Mouse (Mus musculus) Patski (cell line): ENCODE data around the gene Arl5c. TPM values are rescaled to one million over a fixed set of nuclear protein-coding genes. Genes with fewer than 3 reads are reported as not detected.
A peak's percentile ranks its signal among the peaks of the same experiment; 100 is the strongest.

Source experiments
- ATAC-seq: fragments of 100-300 bp; one replicate; pipeline ENCODE4 v1.8.0; 2021
- CTCF ChIA-PET: fragments of 350-600 bp; sonication (Branson Sonifier 250); formaldehyde crosslinking; loops from one replicate; lab custom pipeline; 2022; ENCODE audit warnings: inconsistent platforms; lab: Charles Lee
- POLR2A ChIA-PET: fragments of 350-600 bp; sonication (Branson Sonifier 250); formaldehyde crosslinking; loops from one replicate; lab custom pipeline; 2022; ENCODE audit warnings: antibody characterized with exemption, inconsistent platforms; lab: Charles Lee
- DNase-seq: peaks from one replicate; pipeline ENCODE4 v3.0.0-alpha.2; 2011; ENCODE audit warnings: low read depth, low spot score
- H3K27me3 ChIP-seq: fragments of 371-371 bp; one replicate; pipeline ENCODE4 v1.5.1; 2021
- CTCF ChIP-seq: fragments of 100-300 bp; IDR thresholded peaks from one replicate; pipeline ENCODE4 v1.5.1; 2021
- in situ Hi-C: fragments of 300-500 bp; cut with MboI; formaldehyde crosslinking; loops from 3 replicates; pipeline ENCODE4 v1.11.1; 2018; ENCODE audit warnings: low pct_unique_long_range_greater_than_20kb, mixed read lengths
- polyA plus RNA-seq: library from polyadenylated mRNA; unstranded; gene quantifications from one replicate; pipeline ENCODE4 v1.2.3, GENCODE M21; 2021

Arl5c gene
- polyA plus RNA-seq, 1 experiment from 2014 or later, result 2.0 TPM

- in situ Hi-C loops, result no loop called here
- no peak for ATAC-seq
- no peaks in the 10 kb centered on the region for H3K27me3 ChIP-seq
- ChIA-PET CTCF (interaction anchor here (1.2 kb wide), 1 partner anchor 77 kb away, joined by 3 read pairs; no protein-coding TSS in a partner anchor), POLR2A (no interaction called here)
- no peak for DNase-seq
- TF ChIP-seq CTCF, result no peak
These were observed 3.1 kb upstream of the Arl5c start for GRCm38 (mm10) chr11:97998898-97999608.

GRCm38 (mm10) chr11:97998074-97998793, 2.3 kb upstream of the Arl5c start:
- in situ Hi-C loops, result no loop called here
- no peak for DNase-seq
- TF ChIP-seq CTCF, result no peak

GRCm38 (mm10) chr11:97997387-97997960, 1.5 kb upstream of the Arl5c start:
- ChIA-PET CTCF (no interaction called here), POLR2A (no interaction called here)
- no peaks in the 10 kb centered on the region for H3K27me3 ChIP-seq
- no peak for TF ChIP-seq CTCF
- no peak for ATAC-seq
- no peak for DNase-seq
- in situ Hi-C loops, result no loop called here

More at GRCm38 (mm10) chr11:97998074-97998793, 2.3 kb upstream of the Arl5c start:
- CTCF ChIA-PET, result no interaction called here
- no peak for ATAC-seq
- no peaks in the 10 kb centered on the region for H3K27me3 ChIP-seq
- POLR2A ChIA-PET, result interaction anchor here (0.6 kb wide), 1 partner anchor 66 kb away, joined by 3 read pairs; no protein-coding TSS in a partner anchor

GRCm38 (mm10) chr11:97996691-97997090, 710 bp upstream of the Arl5c start:
- in situ Hi-C loops, result no loop called here
- ChIA-PET POLR2A (no interaction called here), CTCF (no interaction called here)
- H3K27me3 ChIP-seq, result no peaks in the 10 kb centered on the region
- TF ChIP-seq CTCF, result no peak
- ATAC-seq (no peak), DNase-seq (no peak)

- POLR2A ChIA-PET, result interaction anchor here (0.8 kb wide), 1 partner anchor 30 kb away, joined by 3 read pairs; no protein-coding TSS in a partner anchor
- peak; percentile 89 for TF ChIP-seq CTCF
- ATAC-seq (no peak), DNase-seq (no peak)
- in situ Hi-C loops, result no loop called here
- CTCF ChIA-PET, result interaction anchor here (1.1 to 1.6 kb wide), 3 partner anchors 8 to 12 kb away, joined by 3 to 6 read pairs (median 4); no protein-coding TSS in a partner anchor
- H3K27me3 ChIP-seq, result no peaks in the 10 kb centered on the region
These were observed 1.4 kb downstream of the Arl5c start for GRCm38 (mm10) chr11:97994539-97995100.

GRCm38 (mm10) chr11:97988530-97989096, 7.4 kb downstream of the Arl5c start:
- no peak for TF ChIP-seq CTCF
- CTCF ChIA-PET, result interaction anchor here (0.8 to 2.1 kb wide), 11 partner anchors 18 to 194 kb away, joined by 3 to 15 read pairs (median 3); partner anchors contain the start of genes Cacnb1 and Fbxo47
- in situ Hi-C loops, result loop anchor here (5.0 kb wide), 3 partner anchors 51 to 191 kb away; partner anchors contain the start of gene Lasp1
- POLR2A ChIA-PET, result interaction anchor here (1.0 to 1.1 kb wide), 2 partner anchors 33 to 38 kb away, joined by 4 to 5 read pairs; partner anchors contain the start of genes Cacnb1 and Rpl19
- peak; percentile 45 for ATAC-seq
- H3K27me3 ChIP-seq, result no peaks in the 10 kb centered on the region
- DNase-seq, result no peak

- no peaks in the 10 kb centered on the region for H3K27me3 ChIP-seq
- CTCF ChIA-PET, result interaction anchor here (0.7 to 2.1 kb wide), 15 partner anchors 18 to 194 kb away, joined by 3 to 15 read pairs (median 3); partner anchors contain the start of genes Cacnb1 and Fbxo47
- TF ChIP-seq CTCF, result peak; percentile 5
- DNase-seq (no peak), ATAC-seq (peak; percentile 60)
- POLR2A ChIA-PET, result interaction anchor here (1.0 kb wide), 2 partner anchors 11 to 34 kb away, joined by 3 to 5 read pairs; partner anchors contain the start of gene Cacnb1
- in situ Hi-C loops, result loop anchor here (5.0 kb wide), 3 partner anchors 51 to 191 kb away; partner anchors contain the start of gene Lasp1
These were observed 8.1 kb downstream of the Arl5c start for GRCm38 (mm10) chr11:97987551-97988526.

GRCm38 (mm10) chr11:97986738-97987465, 9.1 kb downstream of the Arl5c start:
- CTCF ChIA-PET, result interaction anchor here (0.8 to 2.9 kb wide), 5 partner anchors 26 to 53 kb away, joined by 3 to 15 read pairs (median 3); no protein-coding TSS in a partner anchor
- no peaks in the 10 kb centered on the region for H3K27me3 ChIP-seq
- no peak for TF ChIP-seq CTCF
- ATAC-seq, result no peak
- POLR2A ChIA-PET, result interaction anchor here (1.0 kb wide), 1 partner anchor 10 kb away, joined by 3 read pairs; no protein-coding TSS in a partner anchor
- DNase-seq, result no peak
- in situ Hi-C loops, result loop anchor here (5.0 kb wide), 3 partner anchors 50 to 190 kb away; partner anchors contain the start of gene Lasp1
